Mouse (Mus musculus): ENCODE measurements around the gene Akr1d1. TPM values are rescaled to one million over a fixed set of nuclear protein-coding genes. Genes with fewer than 3 reads are reported as not detected.
A peak's percentile ranks its signal among the peaks of the same experiment; 100 is the strongest.

The Akr1d1 gene
- 1,000 to 10,000 TPM in 2 of 4 experiments, under 1 TPM in 2; 0.62 to 2,477 (median 1,006) TPM for total RNA-seq (2022)

DNA sequence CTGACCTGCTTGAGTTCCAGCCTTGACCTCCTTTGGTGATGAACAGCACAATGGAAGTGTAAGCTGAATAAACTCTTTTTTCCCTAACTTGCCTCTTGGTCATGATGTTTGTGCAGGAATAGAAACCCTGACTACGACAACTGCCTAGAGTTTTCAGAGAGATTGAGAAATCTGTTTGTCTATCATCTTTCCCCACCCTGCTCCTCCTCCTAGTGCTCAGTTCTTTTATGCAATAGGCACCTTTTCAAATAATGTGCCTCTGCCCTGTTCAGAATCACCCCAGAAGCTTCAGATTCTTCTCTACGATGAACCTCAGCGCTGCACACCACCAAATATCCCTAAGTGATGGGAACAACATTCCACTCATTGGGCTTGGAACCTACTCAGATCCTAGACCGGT lies at the start of gene Akr1d1:
Akr1d1 (plus strand) TSS at position 234 of the 400 bp plus-strand sequence.
- no peak for DNase-seq

DNA sequence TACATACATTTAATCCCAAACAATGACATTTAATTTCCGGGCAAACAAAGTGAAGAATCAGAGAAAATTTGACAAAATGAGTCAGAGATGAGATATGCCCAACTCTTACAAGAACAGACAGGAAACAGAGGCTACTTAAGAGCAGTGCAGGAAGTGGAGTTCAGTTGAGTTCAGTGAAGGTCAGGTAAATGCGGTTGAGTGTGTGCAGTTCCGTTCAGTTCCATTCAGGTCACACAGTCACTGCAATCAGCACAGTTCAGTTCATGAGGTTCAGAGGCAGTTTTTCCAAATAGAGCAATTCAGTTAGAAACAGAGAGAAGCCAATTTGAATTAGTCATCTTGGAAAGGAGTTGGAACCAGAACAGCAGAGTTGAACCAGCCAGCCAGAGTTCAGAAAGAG lies 48.8 kb upstream of the Akr1d1 start:
- DNase-seq, result no peak

DNA sequence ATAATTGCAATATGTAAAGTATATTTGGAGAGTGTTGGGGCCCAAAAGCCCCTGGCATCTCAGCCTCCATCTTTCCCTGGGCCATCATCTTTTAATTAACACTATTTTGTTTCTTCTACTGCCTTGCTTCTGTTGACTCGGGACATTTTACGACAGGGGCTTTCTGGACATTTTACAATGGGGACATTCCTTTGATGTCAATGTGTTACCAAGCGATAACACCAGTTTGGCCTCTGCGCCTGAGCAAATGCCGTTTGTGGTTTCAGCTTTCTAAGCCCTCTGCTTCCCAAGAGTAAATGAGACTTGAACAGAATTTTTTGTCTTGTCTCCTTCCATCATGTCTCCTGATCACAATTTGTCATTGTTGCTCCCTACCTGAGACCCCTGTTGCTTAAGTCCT lies 46.7 kb upstream of the Akr1d1 start:
- no peak for DNase-seq

DNA sequence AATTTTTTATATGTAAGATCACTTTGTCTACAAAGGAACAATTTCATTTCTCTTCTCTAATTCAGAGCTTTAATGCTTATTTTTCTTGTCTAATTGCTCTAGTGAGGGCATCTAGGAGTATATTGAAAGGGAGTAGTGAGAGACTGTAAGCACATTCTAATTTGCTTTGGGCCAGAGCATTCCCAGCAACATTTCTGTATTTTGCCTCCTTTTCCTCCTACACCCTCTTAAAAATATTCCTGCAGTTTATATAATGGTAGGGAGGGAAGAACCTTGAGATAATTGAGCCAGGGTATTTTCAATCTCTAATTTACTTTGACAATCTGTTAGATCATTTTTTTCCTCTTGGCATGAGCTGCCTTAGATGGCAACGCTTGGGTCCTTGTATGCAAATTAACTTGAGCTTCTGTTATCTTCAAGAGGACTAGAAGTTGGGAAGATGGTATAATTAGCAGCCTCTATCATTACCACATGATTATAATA lies 45.3 kb upstream of the Akr1d1 start:
- DNase-seq, result no peak

DNA sequence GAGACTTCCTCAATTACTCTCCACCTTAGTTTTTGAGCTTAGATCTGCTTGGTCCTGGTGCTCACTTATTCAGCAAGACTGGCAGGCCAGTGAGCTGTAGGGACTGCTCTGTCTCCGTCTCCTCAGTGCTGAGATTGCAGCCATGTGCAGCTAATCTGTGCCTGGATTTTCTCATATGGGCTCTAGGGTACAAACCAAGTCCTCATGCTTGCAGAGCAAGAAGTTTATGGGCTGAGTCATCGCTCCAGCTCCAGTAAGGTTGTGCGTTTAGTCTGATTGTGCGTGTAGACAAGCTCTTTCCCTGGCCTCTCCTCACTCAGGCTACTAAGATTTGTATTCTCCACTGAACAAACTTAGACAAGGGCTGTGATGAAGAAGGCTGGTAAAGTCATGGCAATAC lies 43.5 kb upstream of the Akr1d1 start:
- no peak for DNase-seq

DNA sequence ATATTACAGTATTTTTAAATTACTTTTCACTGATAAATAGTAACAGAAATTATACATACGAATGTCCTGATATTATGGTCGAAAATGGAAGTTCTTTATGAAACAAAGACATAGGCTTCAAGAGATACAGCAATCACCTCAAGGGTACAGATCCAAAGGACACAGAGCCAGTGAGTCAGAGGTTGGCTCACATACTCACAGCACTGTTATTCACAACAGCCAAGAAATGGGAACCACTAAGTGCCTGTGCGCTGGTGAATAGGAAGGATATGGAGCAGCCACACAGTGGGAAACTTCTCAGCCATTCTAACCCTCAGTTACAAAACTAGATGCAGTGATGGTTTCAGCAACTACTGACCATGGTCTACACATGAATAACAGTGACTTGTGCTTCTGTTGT lies 37.7 kb upstream of the Akr1d1 start:
- DNase-seq, result peak; percentile 35

DNA sequence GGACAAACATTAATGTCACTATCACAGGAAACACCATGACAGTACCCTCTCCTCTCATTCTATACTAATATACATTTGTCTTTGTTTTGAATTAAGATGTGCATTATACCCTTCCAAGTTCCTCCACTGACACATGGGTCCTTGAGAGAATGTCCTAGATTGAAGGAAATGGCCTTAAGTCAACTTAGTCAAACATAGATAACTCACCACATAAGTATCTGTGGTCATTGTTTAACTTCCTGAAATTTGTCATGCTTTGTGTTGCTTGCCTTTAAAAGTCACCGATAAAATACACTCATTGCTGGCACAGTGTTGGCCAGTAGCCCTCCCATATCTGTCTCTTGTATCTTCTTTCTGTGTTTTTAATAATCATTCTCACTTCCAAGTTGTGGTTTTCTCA lies 35.0 kb upstream of the Akr1d1 start:
- no peak for DNase-seq

DNA sequence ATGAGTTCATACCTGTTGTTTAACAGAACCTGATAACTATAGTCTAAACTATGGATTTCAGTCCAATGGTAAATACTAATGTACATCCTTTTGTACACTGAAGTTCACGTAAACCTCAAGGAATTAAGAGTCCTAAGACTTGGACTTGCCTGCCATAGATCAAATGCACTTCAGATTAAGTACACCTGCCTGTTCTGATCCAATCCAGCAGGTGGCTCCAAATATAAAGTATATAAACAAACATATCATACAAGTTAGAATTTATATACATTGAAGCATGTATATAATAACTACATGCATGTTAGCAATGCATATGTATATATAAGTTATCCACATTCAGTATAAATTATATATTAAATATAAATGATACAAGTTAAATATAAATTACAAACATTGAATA lies 33.1 kb upstream of the Akr1d1 start:
- no peak for DNase-seq

DNA sequence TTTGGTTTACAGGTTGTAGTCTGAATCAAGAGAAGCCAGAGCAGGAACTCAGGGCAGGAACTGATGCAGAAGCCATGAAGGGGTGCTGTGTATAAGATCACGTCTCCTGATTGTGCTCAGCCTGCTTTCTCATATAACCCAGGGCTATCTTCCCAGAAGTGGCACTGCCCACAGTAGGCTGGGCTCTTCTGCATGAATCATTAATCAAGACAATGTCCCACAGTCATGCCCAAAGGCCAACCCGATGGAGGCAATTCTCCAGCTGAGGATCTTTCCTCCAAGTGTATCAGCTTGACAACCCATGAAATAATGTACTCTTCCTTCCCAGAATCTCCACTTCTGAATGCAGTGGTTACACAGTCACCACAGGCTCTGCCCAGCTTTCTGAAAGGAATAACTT lies 24.4 kb upstream of the Akr1d1 start:
- peak; percentile 61 for DNase-seq

DNA sequence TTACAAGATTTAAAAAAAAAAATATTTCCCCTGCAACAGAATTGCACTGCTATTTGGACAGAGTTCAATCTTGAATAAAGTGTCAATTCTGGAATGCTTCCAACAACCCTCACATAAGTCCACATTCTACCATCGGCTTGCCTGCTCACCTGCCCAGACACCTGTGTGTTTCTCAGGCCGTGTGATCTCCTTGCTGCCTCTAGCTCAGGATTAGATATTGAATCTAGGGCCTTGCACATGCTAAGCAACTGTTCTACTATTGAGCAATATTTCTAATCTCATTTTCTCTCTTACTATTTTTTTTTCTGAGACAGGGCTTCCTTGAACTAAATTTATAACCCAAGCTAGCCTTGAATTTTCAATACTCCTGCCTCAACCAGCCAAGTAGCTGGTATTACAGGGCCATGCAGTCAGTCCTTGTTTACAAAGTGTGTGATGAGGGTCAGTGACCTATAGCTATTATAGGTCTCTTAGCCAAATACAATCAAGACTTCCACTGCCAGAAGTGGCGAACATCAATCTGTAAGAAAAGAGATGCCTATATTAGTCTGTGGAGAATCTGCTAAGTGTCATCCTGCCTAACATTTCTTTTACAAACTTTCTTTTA lies 23.0 kb upstream of the Akr1d1 start:
- no peak for DNase-seq

DNA sequence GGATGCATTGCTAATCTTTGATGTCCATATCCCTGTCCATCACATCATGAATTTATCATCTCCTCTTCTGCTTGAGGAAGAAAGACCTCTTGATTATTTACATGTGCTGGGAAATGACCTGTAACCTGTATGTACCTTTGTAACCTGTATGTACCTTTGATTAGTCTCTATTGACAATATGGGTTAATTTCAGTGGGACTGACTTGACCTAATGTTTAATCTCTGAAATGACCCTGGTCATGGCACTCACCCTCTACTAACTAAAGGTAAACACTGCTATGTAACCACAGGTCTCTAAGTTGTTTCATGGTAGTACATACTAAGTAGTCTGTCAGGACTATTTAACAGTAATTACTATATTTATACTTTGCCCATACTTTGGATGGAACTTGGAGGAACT lies 19.2 kb upstream of the Akr1d1 start:
- DNase-seq, result no peak

DNA sequence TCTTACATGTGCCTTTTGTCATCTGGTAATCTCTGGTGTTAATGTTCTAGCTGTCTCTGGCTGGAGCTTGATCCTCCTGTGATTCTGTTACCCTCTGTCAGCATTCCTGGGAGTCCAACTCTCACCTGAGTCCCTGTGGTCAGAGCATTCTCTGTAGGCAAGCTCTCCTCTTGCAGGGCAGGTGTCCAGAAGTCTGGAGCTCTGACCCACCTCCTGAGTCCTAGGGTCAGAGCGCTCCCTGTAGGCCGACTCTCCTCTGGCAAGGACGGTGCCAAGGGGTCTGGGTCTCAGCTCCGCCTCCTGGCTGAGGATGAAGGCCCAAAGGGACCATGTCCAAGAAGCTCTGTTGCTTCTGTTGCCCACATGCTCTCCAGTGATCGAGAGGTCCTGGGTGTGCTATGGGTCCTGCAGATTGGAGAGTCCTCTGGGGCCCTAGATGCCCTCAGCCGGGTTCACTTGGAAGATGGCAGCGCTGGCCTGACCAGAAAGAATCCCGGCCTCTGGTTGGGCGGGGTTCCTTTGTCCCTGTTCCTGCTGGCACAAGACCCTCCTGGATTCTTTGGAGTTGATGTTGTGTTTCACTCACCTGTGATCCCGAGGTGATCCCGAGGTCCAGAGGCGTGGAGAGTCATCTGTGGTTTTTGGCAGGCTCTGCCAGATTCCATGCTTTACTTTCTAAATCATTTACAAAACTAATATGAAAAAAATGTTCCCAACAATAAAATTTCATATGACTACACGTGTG lies 9.2 kb upstream of the Akr1d1 start:
- DNase-seq, result no peak

DNA sequence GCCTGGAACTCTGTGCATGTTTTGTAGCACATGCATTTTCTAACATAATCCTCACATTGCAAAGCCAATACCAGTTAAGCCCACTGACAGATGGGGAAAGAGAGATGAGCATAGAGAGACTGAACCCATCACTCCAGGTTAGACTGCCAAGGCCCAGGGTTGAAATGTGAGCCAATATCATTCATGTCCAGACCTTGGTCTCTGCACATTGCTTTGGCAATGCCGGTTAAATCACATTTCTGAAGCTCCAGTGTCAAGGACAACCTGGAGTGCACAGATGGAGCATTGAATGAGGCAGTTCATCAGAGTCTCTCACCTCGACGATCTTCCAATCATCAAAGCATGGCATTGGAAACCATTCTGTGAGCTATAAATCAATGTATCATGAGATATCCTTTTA lies 2.1 kb downstream of the Akr1d1 start:
- DNase-seq, result peak; percentile 60

DNA sequence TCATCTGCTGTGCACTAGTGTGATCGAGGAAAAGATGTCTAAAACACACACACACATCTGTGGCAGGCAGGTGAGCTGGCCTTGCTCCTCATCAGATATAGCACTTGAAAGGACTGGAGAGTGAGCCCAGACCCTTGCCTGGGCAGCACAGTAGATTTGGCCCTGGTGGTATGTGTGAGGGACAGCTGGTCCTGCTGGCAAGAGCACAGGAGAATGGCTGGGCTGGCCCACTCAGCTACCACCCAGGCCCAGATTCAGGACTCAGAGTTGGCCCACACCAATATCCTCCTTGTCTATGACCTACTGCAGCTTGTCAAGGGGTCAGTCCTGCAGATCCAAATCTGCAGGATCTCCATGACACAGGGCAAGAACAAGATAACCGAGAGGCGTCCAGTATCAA lies 6.9 kb downstream of the Akr1d1 start:
- DNase-seq, result no peak

DNA sequence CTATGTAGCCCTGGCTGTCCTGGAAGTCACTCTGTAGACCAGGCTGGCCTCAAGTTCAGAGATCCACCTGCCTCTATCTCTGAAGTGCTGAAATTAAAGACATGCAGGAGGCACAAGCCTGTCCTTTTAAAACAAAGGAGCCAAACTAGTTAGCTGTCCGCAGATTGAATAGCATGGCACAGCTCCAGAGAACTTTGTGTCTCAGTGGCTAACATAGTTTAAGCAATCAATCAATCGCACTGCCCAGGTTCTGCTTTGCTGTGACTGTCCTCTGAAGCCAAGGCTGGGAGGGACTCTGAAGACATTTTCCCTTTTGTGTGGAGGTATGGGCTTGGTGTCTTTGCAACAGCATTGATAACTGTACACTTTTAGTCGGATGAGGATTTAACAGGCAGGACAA lies 7.8 kb downstream of the Akr1d1 start:
- DNase-seq, result no peak

DNA sequence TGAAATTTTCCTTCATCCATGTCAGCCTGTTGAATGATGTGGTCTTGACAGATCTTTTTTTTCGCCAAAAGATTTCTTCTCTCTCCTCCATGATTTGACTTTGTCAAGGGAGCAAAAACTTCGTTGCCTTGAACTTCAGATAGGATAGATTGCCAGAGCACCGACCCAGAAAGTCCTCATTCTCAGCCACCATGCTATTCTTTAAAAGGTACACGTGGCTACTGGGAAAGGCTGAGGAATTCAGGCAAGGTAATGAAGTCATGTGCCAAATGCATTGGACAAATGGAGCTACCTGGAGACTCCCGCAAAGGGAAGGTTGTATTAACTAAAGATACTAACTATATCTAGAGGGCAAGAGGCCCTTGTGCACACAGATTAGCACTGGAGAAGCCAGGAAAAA lies 8.8 kb downstream of the Akr1d1 start:
- DNase-seq, result no peak

DNA sequence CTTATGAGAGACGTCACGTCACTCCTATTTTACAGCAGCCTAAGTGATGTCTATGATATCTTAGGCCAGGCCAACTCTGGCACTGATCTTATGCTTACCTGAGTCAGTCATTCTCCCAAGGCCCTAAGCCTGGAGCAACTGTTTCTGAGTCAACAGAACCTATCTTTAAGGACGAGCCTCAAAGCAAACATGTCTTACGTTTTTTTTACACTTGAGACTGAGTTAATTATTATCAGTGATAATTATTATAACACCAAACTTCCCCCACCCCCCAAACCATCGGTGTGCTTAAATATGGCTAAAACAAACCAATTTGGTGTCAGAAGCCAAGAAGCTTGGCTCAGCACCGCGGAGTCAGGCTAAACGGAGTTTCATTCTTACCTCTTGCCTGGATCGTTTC lies 9.4 kb downstream of the Akr1d1 start:
- DNase-seq, result no peak

DNA sequence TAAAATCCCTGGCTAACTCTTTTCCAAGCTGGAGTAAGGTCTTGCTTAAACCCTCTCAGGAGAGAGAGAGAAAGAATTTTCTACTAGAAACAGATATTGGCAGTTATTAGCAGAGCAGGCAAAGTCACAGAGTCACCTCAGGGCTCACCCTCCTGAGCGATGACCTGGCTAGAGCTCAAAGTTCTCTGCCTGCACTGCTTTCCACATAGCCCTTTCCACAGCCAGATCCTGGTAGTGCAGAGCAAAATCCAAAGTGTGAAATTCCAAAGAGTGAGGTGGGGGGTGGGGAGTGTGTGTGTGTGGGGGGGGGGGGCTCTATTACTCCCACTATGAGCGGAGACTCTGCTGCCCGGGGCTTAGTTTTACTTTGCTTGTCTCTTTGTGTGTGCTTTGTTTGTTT lies 10.1 kb downstream of the Akr1d1 start:
- DNase-seq, result no peak

DNA sequence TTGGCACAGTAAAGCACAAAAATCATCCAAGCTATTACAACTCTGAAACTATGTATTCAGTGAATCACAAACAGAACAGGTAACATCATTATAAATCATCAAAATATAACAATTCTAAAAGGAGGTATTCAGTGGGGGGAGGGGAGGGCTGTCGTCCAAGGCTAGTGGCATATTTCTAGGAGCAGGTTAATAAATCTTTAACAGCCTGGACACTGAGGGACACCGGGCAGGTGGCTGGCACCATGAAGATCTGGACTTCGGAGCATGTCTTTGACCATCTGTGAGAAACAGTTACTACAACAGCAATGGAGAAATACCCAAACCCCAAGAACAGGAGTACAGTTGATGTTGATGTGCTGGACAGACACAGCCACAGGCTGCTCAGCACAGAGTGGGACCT lies 11.2 kb downstream of the Akr1d1 start:
- DNase-seq, result no peak

DNA sequence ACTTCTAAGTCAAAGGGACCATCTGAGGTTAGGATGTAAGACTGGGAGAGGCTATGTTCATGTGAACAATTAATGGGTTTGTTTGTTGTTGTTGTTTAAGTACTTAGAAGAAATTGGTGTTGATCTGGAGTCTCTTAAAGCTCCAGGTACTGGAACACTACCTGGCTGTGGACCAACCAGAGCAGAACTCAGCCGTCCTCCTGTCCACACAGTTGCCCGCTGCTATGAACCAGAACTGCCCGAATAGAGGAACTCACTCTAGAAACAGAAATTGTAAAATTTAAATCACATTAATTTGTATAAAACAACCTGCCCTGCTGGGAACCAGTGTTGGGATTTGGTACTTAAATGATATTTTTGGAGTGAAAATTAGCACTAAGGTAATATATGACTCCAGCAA lies 12.2 kb downstream of the Akr1d1 start:
- DNase-seq, result no peak

DNA sequence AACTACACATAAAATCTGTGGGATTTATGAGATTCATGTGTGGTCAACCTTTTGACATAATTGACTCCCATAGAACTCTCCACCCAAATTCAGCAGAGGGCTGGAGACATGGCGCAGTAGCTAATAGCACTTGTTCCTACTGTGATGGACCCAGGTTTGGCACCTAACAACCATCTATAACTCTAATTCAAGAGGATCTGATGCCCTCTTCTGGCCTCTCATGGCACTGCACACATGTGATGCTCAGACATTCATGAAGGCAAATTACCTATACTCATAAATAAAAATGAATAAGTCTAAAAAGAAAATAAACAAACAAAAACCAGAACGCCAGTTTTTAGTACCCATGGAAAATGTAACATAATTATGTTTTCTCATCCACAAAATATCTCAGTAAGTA lies 22.8 kb downstream of the Akr1d1 start:
- no peak for DNase-seq

DNA sequence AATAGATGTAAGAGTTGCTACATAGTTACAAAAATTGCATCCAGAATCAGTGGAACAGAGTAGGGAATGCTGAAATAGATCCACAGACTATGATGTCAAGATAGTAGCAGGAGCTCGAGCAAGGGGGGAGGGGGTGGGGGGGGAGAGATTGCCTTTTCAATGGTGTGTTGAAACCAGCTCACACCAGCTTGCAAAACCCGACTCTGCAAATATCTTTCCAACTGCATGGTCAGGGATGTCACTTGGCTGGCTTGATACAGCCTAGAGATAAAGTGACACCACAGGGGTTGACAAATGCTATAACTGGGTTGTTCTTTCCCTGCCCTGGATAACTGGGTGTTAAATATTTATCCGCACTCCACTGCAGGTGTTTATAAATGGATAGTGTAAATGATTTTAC lies 24.0 kb downstream of the Akr1d1 start:
- no peak for DNase-seq

DNA sequence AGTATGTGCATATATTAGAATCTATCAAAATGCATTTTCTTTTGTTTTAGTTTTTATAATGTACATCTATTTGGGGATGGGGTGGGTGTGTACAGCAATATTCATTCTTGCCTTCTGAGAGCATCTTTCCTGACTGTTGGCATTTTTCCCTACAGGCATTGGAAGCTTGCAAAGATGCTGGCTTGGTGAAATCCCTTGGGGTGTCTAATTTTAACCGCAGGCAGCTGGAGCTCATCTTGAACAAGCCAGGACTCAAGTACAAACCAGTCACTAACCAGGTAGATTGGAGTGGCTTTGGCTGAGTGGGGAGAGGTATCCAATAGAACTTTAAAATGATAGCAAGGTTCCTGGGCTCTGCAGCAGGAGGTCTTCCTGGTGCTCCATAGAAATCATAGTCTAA lies 24.4 kb downstream of the Akr1d1 start:
- DNase-seq, result no peak

DNA sequence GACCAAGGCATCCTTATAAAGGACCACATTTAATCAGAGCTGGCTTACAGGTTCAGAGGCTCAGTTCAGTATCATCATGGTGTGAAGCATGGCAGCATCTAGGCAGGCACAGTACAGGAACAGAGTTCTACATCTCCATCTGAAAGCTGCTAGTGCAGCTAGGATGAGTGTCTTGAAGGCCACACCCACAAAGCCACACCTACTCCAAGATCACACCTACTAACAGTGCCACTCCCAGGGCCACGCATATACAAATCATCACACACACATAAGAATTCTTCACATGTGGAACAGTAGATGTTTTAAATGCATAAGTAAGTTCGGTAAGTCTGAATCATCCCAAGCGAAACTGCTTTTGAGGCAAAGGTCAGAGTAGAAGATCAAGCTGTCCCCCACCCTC lies 33.9 kb downstream of the Akr1d1 start:
- DNase-seq, result no peak

DNA sequence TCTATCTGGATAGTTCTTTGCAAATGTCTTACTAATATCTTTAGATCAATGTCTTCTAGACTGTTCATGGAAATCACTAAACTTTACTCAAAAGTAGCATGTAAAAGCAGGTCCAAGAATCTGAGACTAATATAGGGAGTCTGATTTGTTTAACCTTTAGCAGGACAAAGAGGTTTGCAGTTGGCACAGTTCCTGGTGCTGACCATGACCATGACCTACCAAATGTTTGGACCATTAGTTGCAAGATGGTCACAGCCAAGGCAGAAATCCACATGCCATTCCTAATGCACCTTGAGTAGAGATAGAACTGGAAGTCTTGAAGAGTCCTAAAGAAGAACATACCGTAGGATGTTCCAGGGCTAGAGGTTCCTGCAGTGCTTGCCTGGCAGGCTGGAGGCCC lies 37.4 kb downstream of the Akr1d1 start:
- DNase-seq, result peak; percentile 41

Data from adrenal gland, adult 8-10 months (tissue).